Mouse (Mus musculus) brown adipose tissue, adult 24 weeks (tissue): ENCODE results near the gene Gm6020. TPM values are rescaled to one million over a fixed set of nuclear protein-coding genes. Genes with fewer than 3 reads are reported as not detected.
A peak's percentile ranks its signal among the peaks of the same experiment; 100 is the strongest.

Experiments used
- H3K27ac ChIP-seq: fragments of 200-500 bp; replicated peaks from 2 replicates; pipeline ENCODE4 v1.5.1; 2012; ENCODE audit warnings: low read depth, mild to moderate bottlenecking, low read length
- H3K4me1 ChIP-seq: fragments of 200-500 bp; 2 replicates; pipeline ENCODE4 v1.6.1; 2012; ENCODE audit warnings: low read length, mixed read lengths; ENCODE audit not compliant: control insufficient read depth, insufficient read depth, insufficient read length
- H3K4me3 ChIP-seq: fragments of 200-500 bp; 2 replicates; pipeline ENCODE4 v1.5.1; 2012; ENCODE audit warnings: low read depth, mild to moderate bottlenecking, low read length, moderate library complexity; ENCODE audit not compliant: insufficient read depth
- polyA plus RNA-seq: library from polyadenylated mRNA; stranded (reverse); fragments of >200 nt; gene quantifications from 2 replicates; pipeline ENCODE4 v1.2.4, GENCODE M21; 2012; ENCODE audit not compliant: missing spikeins, insufficient read depth, insufficient read length

Gene Gm6020
- polyA plus RNA-seq, 1 experiment: not detected

DNA sequence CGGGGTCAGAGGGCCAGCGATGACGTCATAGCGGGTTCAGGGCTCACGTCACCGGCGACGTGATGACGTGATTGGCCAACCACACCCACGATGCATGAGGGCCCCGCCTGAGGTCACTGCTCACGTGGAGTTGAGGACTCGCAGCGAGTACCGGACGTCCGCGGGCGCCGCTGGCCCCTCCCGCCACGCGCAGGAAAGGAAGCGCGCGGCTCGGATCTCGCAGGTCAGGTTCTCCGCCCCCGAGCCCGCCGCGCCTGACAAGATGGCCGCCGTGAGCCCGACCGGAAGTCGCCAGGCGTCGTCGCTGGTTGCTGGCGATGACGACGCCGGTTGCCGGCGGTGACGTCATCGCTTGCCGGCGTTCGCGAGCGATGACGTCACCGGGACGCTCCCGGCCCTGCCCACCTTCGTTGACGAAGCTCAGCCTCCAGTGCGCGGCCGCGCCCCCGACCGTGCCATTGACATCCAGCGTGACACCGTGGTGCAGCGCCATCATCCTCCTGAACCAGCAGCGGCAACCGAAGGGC lies 42.8 kb downstream of the Gm6020 start:
- H3K4me3 ChIP-seq: peak overlapping the region; percentile 60
- no peaks in the 10 kb centered on the region; the same call in 1 of the 2 replicates for H3K4me1 ChIP-seq
- no peak overlapping the region for H3K27ac ChIP-seq

DNA sequence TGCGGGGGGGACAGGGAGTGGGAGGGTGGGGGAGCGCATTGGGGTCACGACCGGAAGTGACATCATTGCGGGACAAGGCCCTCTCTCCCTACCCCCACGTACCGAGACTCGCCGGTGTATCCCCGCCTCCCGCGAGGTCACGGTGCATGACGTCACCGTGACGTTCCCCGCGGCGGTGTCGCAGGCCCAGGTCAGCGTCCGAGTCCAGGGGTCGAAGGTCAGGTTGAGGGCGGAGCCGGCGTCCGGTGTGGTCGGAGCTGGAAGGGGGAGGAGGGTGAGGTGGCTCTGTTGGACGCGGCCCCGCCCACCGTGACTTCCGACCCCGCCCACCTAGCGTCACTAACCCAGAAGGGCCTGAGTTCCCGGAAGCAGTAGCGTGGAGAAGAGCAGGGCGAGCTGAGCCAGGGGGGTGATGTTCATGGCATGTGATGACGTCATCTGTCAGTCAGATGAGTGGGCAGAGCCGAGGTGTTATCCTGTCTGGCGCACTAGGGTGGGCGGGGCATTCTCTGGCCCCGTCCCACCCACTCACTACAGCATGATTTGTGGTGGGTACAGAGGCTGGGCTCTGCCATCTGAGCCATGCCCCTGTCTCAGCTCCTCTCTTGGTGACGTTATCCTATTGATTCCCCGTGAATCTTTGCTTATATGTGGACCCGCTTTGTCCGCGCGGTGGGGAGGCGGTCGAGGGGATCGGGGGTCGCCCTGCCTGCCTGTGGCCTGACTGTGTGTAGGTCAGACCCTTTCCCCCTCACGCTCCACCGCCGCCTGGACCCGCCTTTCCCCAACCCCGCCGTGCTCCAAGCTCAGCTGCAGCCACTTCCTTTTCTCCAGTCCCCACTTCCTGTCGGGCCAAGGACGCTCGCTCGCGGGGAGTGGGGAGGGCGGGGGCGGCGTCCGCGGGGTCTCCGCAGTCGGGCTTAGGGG lies 43.5 kb downstream of the Gm6020 start:
- H3K4me1 ChIP-seq: no peaks in the 10 kb centered on the region; the same call in 1 of the 2 replicates
- H3K27ac ChIP-seq: peak overlapping the region; percentile 38; the same call in 1 of the 2 replicates
- peak overlapping the region; percentile 60 for H3K4me3 ChIP-seq

DNA sequence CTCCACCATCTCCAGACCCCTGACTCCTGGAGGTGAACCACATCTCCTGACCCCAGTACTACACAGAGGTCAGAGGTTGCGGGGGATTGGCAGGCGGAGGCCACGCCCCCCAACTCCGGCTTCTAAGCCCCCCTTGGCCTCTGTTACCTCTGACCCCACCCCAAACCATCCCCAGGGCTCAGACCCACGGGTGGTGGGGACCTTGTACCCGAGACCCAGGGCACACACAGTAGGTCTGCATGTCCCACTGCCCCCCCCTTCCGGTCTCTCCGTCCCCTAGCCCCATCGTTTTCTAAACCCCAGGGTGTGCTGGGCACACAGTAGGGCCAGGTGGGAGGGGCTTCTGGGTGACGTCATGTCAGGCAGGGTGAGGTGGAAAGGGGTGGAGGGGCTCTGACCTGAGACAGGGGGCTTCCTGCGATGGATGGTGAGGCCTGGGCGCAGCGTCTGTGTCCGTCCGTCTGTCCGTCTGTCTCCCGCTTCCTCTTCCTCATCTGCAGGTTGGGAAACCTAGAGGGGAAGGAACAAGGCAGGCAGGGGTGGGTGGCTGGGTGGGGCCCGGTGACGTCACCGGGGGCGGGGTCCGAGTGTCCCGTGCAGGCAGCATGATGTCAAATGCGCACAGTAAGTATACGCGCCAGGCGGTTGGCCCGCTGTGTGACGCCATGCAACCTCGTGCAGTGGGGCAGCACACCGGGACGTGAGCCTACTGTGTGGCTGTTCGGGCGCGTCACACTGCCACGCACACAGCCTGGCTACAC lies 44.4 kb downstream of the Gm6020 start, which contains the start of gene Csf2ra:
Gene Csf2ra (minus strand): TSS at position 489 of the 761 bp plus-strand sequence.
- Histone ChIP-seq H3K27ac (peak within 1 kb of the TSS; percentile 38), H3K4me3 (peak within 1 kb of the TSS; percentile 60), H3K4me1 (no peaks in the 10 kb centered on the region; the same call in 1 of the 2 replicates)

Other genes starting within 250 kb of the Gm6020 start
- 11.3 and 23.0 TPM in 2 replicates for gene Zfp950, start 43.0 kb upstream of the Gm6020 start, polyA plus RNA-seq
- gene Gm7102, start 7.6 kb upstream of the Gm6020 start, polyA plus RNA-seq: not detected in 2 replicates
- gene Csf2ra, start 44.5 kb downstream of the Gm6020 start, polyA plus RNA-seq: 5.4 and 5.9 TPM in 2 replicates
- not detected in 2 replicates for gene Gm21060, start 113.2 kb downstream of the Gm6020 start, polyA plus RNA-seq